Mouse (Mus musculus) forebrain, embryonic 10.5 days (tissue): ENCODE measurements around the gene Btbd7. TPM values are rescaled to one million over a fixed set of nuclear protein-coding genes. Genes with fewer than 3 reads are reported as not detected.

Experiments
- DNase-seq: peaks from one replicate; pipeline ENCODE4 v3.0.0-alpha.2; 2017; ENCODE audit warnings: low spot score; ENCODE audit errors: extremely low spot score
- H3K27ac ChIP-seq: fragments of 300-500 bp; sonication (generic); 2 replicates; pipeline ENCODE4 v1.5.1; 2016; ENCODE audit warnings: mild to moderate bottlenecking
- H3K27me3 ChIP-seq: fragments of 300-500 bp; sonication (generic); 2 replicates; pipeline ENCODE4 v1.6.1; 2016; ENCODE audit warnings: mild to moderate bottlenecking; ENCODE audit not compliant: poor library complexity, severe bottlenecking
- H3K36me3 ChIP-seq: fragments of 300-500 bp; sonication (generic); replicated peaks from 2 replicates; pipeline ENCODE4 v1.6.1; 2016; ENCODE audit warnings: mild to moderate bottlenecking, moderate library complexity
- H3K4me1 ChIP-seq: fragments of 300-500 bp; sonication (generic); 2 replicates; pipeline ENCODE4 v1.6.1; 2016
- H3K4me3 ChIP-seq: fragments of 300-500 bp; sonication (generic); 2 replicates; pipeline ENCODE4 v1.5.1; 2016; ENCODE audit warnings: mild to moderate bottlenecking, moderate library complexity
- H3K9me3 ChIP-seq: fragments of 300-500 bp; sonication (generic); 2 replicates; pipeline ENCODE4 v1.6.1; 2016; ENCODE audit warnings: mild to moderate bottlenecking, moderate library complexity
- WGBS: fragments of 180-500 bp; shearing (Covaris S2); methylation state at CpG from one replicate; pipeline ENCODE4 v1.1.7; 2016; 5-methylcytosine and 5-hydroxymethylcytosine counted together
- polyA plus RNA-seq: library from polyadenylated mRNA; unstranded; fragments of >200 nt; fragmentation: Nextera tagmentation; extraction: Ambion mirVana; gene quantifications from 2 replicates; pipeline ENCODE4 v1.2.1, GENCODE M21; 2016

Btbd7 gene
- polyA plus RNA-seq, result 16.1 and 17.1 TPM in 2 replicates

GRCm38 (mm10) chr12:102878031-102878823 lies at the start of gene Btbd7:
TSS of gene Btbd7 (minus strand) at chr12:102878471.
- Histone ChIP-seq H3K4me3 (peak within 1 kb of the TSS; percentile 96), H3K9me3 (no peaks in the 10 kb centered on the region), H3K4me1 (peaks cover 24% of the 10 kb centered on the region), H3K27me3 (no peaks in the 10 kb centered on the region), H3K36me3 (no peaks in the 10 kb centered on the region), H3K27ac (peak within 1 kb of the TSS; percentile 98)
- WGBS, result under 1% methylated on average over 92 of the region's 95 CpGs
- DNase-seq, result peak; percentile 96

- DNase-seq, result no peak
- H3K27ac ChIP-seq, result no peak overlapping the region
- no peaks in the 10 kb centered on the region for H3K27me3 ChIP-seq
- no peak overlapping the region for H3K4me3 ChIP-seq
- no peaks in the 10 kb centered on the region for H3K9me3 ChIP-seq
- no peaks in the 10 kb centered on the region for H3K4me1 ChIP-seq
- no peaks in the 10 kb centered on the region for H3K36me3 ChIP-seq
- 96% methylated on average over 2 of the region's 2 CpGs for WGBS
These were observed 37.8 kb upstream of the Btbd7 start for GRCm38 (mm10) chr12:102916073-102916472.

DNA sequence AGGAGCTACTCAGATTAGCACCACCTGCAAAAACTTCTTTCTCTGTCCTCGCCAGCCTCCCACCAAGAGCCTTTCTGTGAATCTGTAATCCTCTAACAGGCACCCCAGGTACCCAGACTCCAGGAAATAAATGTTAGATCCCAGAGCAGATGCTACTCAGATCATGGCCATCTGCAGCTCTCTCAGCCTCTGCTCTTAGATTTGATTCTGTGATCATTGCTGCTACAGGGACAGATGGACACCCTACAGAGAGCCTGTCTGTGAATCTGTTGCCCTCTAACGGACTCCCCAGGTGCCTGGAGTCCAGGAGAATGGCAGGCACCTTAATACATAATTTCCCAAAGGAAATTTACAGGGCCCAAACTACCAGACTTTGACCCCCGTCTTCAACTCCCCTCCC lies 29.9 kb upstream of the Btbd7 start:
- no peak overlapping the region for H3K27ac ChIP-seq
- H3K4me3 ChIP-seq, result no peak overlapping the region
- H3K9me3 ChIP-seq, result no peaks in the 10 kb centered on the region
- no peaks in the 10 kb centered on the region for H3K36me3 ChIP-seq
- 45% methylated on average over 3 of the region's 3 CpGs for WGBS
- H3K27me3 ChIP-seq, result no peaks in the 10 kb centered on the region
- 0 out of 2 replicates have a peak, but pooled peaks cover 4% of the 10 kb centered on the region for H3K4me1 ChIP-seq
- DNase-seq, result no peak

GRCm38 (mm10) chr12:102899091-102899490 lies 20.8 kb upstream of the Btbd7 start, which contains the start of gene Cox8c:
TSS of gene Cox8c (plus strand) at chr12:102899316.
- Histone ChIP-seq H3K9me3 (no peaks in the 10 kb centered on the region; the same call in 1 of the 2 replicates), H3K36me3 (no peaks in the 10 kb centered on the region), H3K4me3 (no peak within 1 kb of the TSS), H3K27me3 (no peaks in the 10 kb centered on the region), H3K27ac (no peak within 1 kb of the TSS), H3K4me1 (no peaks in the 10 kb centered on the region)
- 94% methylated on average over 17 of the region's 17 CpGs for WGBS
- no peak for DNase-seq

DNA sequence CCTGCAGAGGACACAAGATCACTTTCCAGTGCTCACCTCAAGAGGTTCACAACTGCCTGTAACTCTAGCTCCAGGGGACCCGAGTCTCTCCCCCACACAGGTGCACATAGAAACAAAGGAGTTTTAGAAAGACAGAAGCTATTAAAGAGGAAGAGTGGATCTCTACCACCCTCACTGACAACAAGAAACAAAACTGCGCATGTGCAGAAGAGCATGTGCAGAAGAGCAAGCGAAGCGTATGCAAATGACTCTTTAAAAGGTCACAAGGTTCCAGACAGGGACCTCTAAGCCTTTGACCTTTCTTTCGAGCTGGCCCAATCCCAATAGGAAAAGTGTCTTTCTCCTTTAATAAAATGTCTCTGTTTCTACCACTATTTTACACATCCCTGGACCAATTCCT lies 10.3 kb upstream of the Btbd7 start:
- DNase-seq, result no peak
- 49% methylated on average over 5 of the region's 5 CpGs for WGBS
- Histone ChIP-seq H3K4me1 (peaks cover 34% of the 10 kb centered on the region), H3K4me3 (no peak overlapping the region), H3K27me3 (peaks cover 6% of the 10 kb centered on the region; the same call in 1 of the 2 replicates), H3K27ac (peak overlapping the region; percentile 31; the same call in 1 of the 2 replicates), H3K9me3 (no peaks in the 10 kb centered on the region), H3K36me3 (no peaks in the 10 kb centered on the region)

GRCm38 (mm10) chr12:102887366-102887765 lies 9.1 kb upstream of the Btbd7 start:
- 49% methylated on average over 10 of the region's 10 CpGs for WGBS
- H3K27ac ChIP-seq, result peak overlapping the region; percentile 2; the same call in 1 of the 2 replicates
- no peak for DNase-seq
- no peaks in the 10 kb centered on the region for H3K9me3 ChIP-seq
- H3K27me3 ChIP-seq, result peaks cover 6% of the 10 kb centered on the region; the same call in 1 of the 2 replicates
- no peaks in the 10 kb centered on the region for H3K36me3 ChIP-seq
- no peak overlapping the region for H3K4me3 ChIP-seq
- H3K4me1 ChIP-seq, result peaks cover 34% of the 10 kb centered on the region

GRCm38 (mm10) chr12:102885735-102886134 lies 7.5 kb upstream of the Btbd7 start:
- WGBS, result 19% methylated on average over 5 of the region's 5 CpGs
- Histone ChIP-seq H3K36me3 (no peaks in the 10 kb centered on the region), H3K4me3 (no peak overlapping the region), H3K27ac (no peak overlapping the region), H3K9me3 (no peaks in the 10 kb centered on the region), H3K27me3 (peaks cover 6% of the 10 kb centered on the region; the same call in 1 of the 2 replicates), H3K4me1 (peaks cover 34% of the 10 kb centered on the region)
- DNase-seq, result no peak

- WGBS, result 45% methylated on average over 7 of the region's 7 CpGs
- H3K27ac ChIP-seq, result peak overlapping the region; percentile 98
These were observed 630 bp upstream of the Btbd7 start for GRCm38 (mm10) chr12:102878901-102879300.

DNA sequence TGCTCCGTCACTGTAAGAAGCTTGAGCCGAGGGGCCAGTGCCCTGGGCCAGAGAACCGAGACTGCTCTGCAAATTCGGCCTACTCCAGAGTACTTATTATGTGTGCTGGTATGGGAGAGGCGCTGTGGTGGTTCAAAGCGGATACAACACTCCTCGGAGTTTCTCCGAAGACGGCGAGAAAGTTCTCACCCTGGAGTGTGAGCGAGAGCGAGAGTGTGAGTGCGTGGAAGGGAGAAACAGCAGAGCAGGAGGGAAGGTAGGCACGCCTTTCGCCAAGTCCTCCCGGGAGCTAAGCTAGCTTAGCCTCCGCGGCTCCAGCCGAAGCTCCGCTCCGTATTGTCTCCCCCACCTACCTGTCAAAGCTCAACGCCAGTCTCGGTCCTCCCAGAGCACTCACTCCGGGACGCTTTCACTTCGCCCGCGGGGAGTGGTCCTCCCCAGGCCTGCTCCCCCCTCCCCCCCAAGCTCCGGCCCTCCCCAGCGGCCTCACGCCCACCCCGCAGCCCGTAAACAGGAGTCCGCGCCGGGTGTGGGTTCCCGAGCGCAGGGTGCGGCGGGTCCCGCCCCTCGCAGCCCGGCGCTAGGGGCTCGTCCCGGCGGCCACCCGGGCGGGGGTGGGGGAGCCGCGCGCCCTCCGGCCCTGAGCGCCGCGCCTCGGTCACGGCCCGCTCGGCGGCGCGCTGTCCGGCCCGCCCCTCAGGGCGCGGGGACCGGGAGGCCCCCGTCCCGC lies 805 bp downstream of the Btbd7 start:
- peaks cover 24% of the 10 kb centered on the region for H3K4me1 ChIP-seq
- H3K9me3 ChIP-seq, result no peaks in the 10 kb centered on the region
- no peaks in the 10 kb centered on the region for H3K36me3 ChIP-seq
- H3K27me3 ChIP-seq, result no peaks in the 10 kb centered on the region
- H3K4me3 ChIP-seq, result peak overlapping the region; percentile 96
- peak overlapping the region; percentile 98 for H3K27ac ChIP-seq
- under 1% methylated on average over 70 of the region's 70 CpGs for WGBS
- DNase-seq, result peak; percentile 51

More at GRCm38 (mm10) chr12:102878901-102879300, 630 bp upstream of the Btbd7 start:
- Histone ChIP-seq H3K36me3 (no peaks in the 10 kb centered on the region), H3K4me1 (peaks cover 24% of the 10 kb centered on the region), H3K9me3 (no peaks in the 10 kb centered on the region), H3K27me3 (no peaks in the 10 kb centered on the region), H3K4me3 (peak overlapping the region; percentile 96)
- DNase-seq, result no peak

DNA sequence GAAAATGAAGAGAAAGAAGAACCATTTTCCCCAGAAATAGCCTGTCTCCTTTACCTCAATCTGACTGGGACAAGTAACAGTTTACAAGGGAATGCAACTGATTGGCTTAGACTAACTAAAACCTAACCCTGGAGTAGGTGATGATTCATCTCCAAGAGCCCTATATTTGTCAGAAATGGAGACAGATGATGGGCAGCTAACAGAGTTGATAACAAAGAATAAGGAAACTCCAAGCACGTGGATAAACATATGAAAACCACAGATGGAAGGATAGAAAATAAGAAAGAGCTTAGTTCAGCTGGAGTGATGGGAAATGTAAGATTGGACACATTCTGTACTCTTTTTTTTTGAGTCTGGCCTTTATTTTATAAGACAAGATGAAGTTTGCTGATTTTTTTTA lies 7.7 kb downstream of the Btbd7 start:
- WGBS, result 93% methylated on average over 1 of the region's 1 CpGs
- no peak for DNase-seq
- Histone ChIP-seq H3K4me3 (no peak overlapping the region), H3K36me3 (peaks cover 10% of the 10 kb centered on the region), H3K27ac (no peak overlapping the region), H3K4me1 (0 out of 2 replicates have a peak, but pooled peaks cover 2% of the 10 kb centered on the region), H3K27me3 (no peaks in the 10 kb centered on the region), H3K9me3 (no peaks in the 10 kb centered on the region)

GRCm38 (mm10) chr12:102869802-102870201 lies 8.5 kb downstream of the Btbd7 start:
- WGBS, result 94% methylated on average over 2 of the region's 2 CpGs
- Histone ChIP-seq H3K4me3 (no peak overlapping the region), H3K9me3 (no peaks in the 10 kb centered on the region), H3K4me1 (no peaks in the 10 kb centered on the region), H3K36me3 (peaks cover 10% of the 10 kb centered on the region), H3K27ac (no peak overlapping the region), H3K27me3 (no peaks in the 10 kb centered on the region)
- DNase-seq, result no peak

GRCm38 (mm10) chr12:102860806-102861205 lies 17.5 kb downstream of the Btbd7 start:
- Histone ChIP-seq H3K27ac (no peak overlapping the region), H3K4me3 (no peak overlapping the region), H3K36me3 (0 out of 2 replicates have a peak, but pooled peaks cover under 1% of the 10 kb centered on the region), H3K27me3 (no peaks in the 10 kb centered on the region), H3K9me3 (no peaks in the 10 kb centered on the region), H3K4me1 (no peaks in the 10 kb centered on the region)
- no peak for DNase-seq

- H3K4me3 ChIP-seq, result no peak overlapping the region
- no peaks in the 10 kb centered on the region for H3K27me3 ChIP-seq
- no peaks in the 10 kb centered on the region for H3K9me3 ChIP-seq
- peaks cover 30% of the 10 kb centered on the region for H3K36me3 ChIP-seq
- H3K27ac ChIP-seq, result no peak overlapping the region
- DNase-seq, result no peak
- no peaks in the 10 kb centered on the region for H3K4me1 ChIP-seq
- WGBS, result 97% methylated on average over 9 of the region's 9 CpGs
These were observed 40.0 kb downstream of the Btbd7 start for GRCm38 (mm10) chr12:102838271-102838670.
